9 mouse cellular contexts compared by ENCODE assay signal in genomic region chr3:96684822-96685156, GRCm38 (mm10). TPM values are rescaled to one million over a fixed set of nuclear protein-coding genes. Genes with fewer than 3 reads are reported as not detected.
DNase-seq lines count a peak whose midpoint lies in the region; ATAC-seq and TF ChIP-seq lines count a peak whose summit lies in the region.
"Had no signal": no experiment of that assay in that cellular context is flagged by ENCODE, and none has a peak within 500 bp of the region (broad histone marks: within the 10 kb centered on the region; RNA-seq: fewer than 3 reads in every experiment).

No protein-coding gene starts in this region.

- H3K4me1 ChIP-seq in ES-Bruce4 (ENCODE audit: control insufficient read depth, insufficient read depth, low read length): peaks cover 4% of the 10 kb centered on the region
- H3K4me1 ChIP-seq in forebrain, postnatal 0 days (ENCODE audit: insufficient read depth): peaks cover 7% of the 10 kb centered on the region; the same call in 1 of the 2 replicates
- peaks cover 4% of the 10 kb centered on the region for H3K4me1 ChIP-seq in liver, embryonic 15.5 days (replicated peaks)

- peak overlapping the region; percentile 49 for H3K9ac ChIP-seq in ES-Bruce4 (ENCODE audit: low read depth, poor library complexity, severe bottlenecking)
- no peak overlapping the region for H3K9ac ChIP-seq in forebrain, postnatal 0 days
- no peak overlapping the region for H3K9ac ChIP-seq in liver, embryonic 15.5 days

- H3K4me3 ChIP-seq in ES-Bruce4 (ENCODE audit: low read depth, low read length): peak overlapping the region; percentile 58
- 0 out of 2 replicates have a peak overlapping the region, but pooled peaks have one; percentile 5 for H3K4me3 ChIP-seq in forebrain, postnatal 0 days (ENCODE audit: low read depth, low read length)
- H3K4me3 ChIP-seq in liver, embryonic 15.5 days (replicated peaks): no peak overlapping the region

- TF ChIP-seq CTCF in ES-Bruce4 (IDR thresholded peaks at IDR 0.05; ENCODE audit: low read depth, low read length): no peak
- no peak for TF ChIP-seq CTCF in forebrain, postnatal 0 days (IDR thresholded peaks at IDR 0.05; ENCODE audit: low read depth)

- no peak for TF ChIP-seq EP300 in ES-Bruce4 (IDR thresholded peaks at IDR 0.05; ENCODE audit: insufficient read depth, low read depth, low read length)

- no peaks in the 10 kb centered on the region for H3K9me3 ChIP-seq in ES-Bruce4 (replicated peaks; ENCODE audit: control insufficient read depth, insufficient read depth, low read length, poor library complexity, severe bottlenecking)
- no peaks in the 10 kb centered on the region for H3K9me3 ChIP-seq in forebrain, postnatal 0 days (ENCODE audit: low read length)
- H3K9me3 ChIP-seq in liver, embryonic 15.5 days (replicated peaks): no peaks in the 10 kb centered on the region

- peak; percentile 23 for DNase-seq in embryo, embryonic 11 days
- no peak for DNase-seq in embryo, embryonic 9.5 days (ENCODE audit: extremely low spot score)
- DNase-seq in forebrain, postnatal 0 days: no peak
- DNase-seq in urinary bladder, adult 18-20 months (ENCODE audit: low spot score in 2 of 2): no peak
- DNase-seq in ovary, postnatal 10 days (ENCODE audit: low spot score): no peak
- no peak for DNase-seq in right cerebral cortex, adult 18-20 months
- DNase-seq: cerebellum, postnatal 36 days had no signal

- H3K4me2 ChIP-seq in forebrain, postnatal 0 days (ENCODE audit: low read depth): peak overlapping the region; percentile 43
- peak overlapping the region; percentile 27; the same call in 1 of the 2 replicates for H3K4me2 ChIP-seq in liver, embryonic 15.5 days

- WGBS in forebrain, postnatal 0 days: 33% methylated on average over 28 of the region's 28 CpGs
- WGBS in liver, embryonic 15.5 days (ENCODE audit: insufficient replicate concordance): 26% methylated on average over 28 of the region's 28 CpGs

- H3K36me3 ChIP-seq in ES-Bruce4 (ENCODE audit: control insufficient read depth, insufficient read depth, low read length, poor library complexity, severe bottlenecking): no peaks in the 10 kb centered on the region
- H3K36me3 ChIP-seq in forebrain, postnatal 0 days (ENCODE audit: insufficient read depth): no peaks in the 10 kb centered on the region
- H3K36me3 ChIP-seq in liver, embryonic 15.5 days (replicated peaks): no peaks in the 10 kb centered on the region

- TF ChIP-seq POLR2A in ES-Bruce4 (IDR thresholded peaks at IDR 0.05; ENCODE audit: insufficient read depth, low read length): no peak

- H3K27ac ChIP-seq in ES-Bruce4 (ENCODE audit: insufficient read depth, low read length): no peak overlapping the region
- no peak overlapping the region for H3K27ac ChIP-seq in forebrain, postnatal 0 days (ENCODE audit: low read depth, low read length)
- H3K27ac ChIP-seq in liver, embryonic 15.5 days (replicated peaks): no peak overlapping the region

- ATAC-seq in forebrain, postnatal 0 days: no peak
- ATAC-seq in liver, embryonic 15.5 days (ENCODE audit: insufficient read depth): no peak

- no peaks in the 10 kb centered on the region for H3K27me3 ChIP-seq in ES-Bruce4 (ENCODE audit: control insufficient read depth, insufficient read depth, low read length, poor library complexity, severe bottlenecking)
- no peaks in the 10 kb centered on the region; the same call in 1 of the 2 replicates for H3K27me3 ChIP-seq in forebrain, postnatal 0 days (ENCODE audit: insufficient read depth, low read length)
- peaks cover 64% of the 10 kb centered on the region for H3K27me3 ChIP-seq in liver, embryonic 15.5 days

RNA-seq across cellular contexts. Expression of gene Pias3, which starts 11.4 kb away (rescaled TPM):
- 31.8 and 42.1 TPM in 2 replicates for polyA plus RNA-seq in ES-Bruce4 (2011; ENCODE audit: insufficient read depth, insufficient read length, low read depth, missing spikeins)
- total RNA-seq in forebrain, postnatal 0 days (2014; rRNA removed): 25.0 and 29.8 TPM in 2 replicates
- polyA plus RNA-seq in forebrain, postnatal 0 days (2015; fragmentation: Nextera tagmentation; extraction: Ambion mirVana): 26.4 and 32.9 TPM in 2 replicates
- polyA plus RNA-seq in liver, embryonic 15.5 days (2015; fragmentation: Nextera tagmentation; extraction: Ambion mirVana): 5.8 and 6.1 TPM in 2 replicates

RNA-seq across cellular contexts. Expression of gene Ankrd35, which starts 14.9 kb away (rescaled TPM):
- 3.5 and 3.7 TPM in 2 replicates for polyA plus RNA-seq in ES-Bruce4 (2011; ENCODE audit: insufficient read depth, insufficient read length, low read depth, missing spikeins)
- 4.6 and 7.1 TPM in 2 replicates for total RNA-seq in forebrain, postnatal 0 days (2014; rRNA removed)
- 2.9 and 4.7 TPM in 2 replicates for polyA plus RNA-seq in forebrain, postnatal 0 days (2015; fragmentation: Nextera tagmentation; extraction: Ambion mirVana)
- 0.33 and 0.53 TPM in 2 replicates for polyA plus RNA-seq in liver, embryonic 15.5 days (2015; fragmentation: Nextera tagmentation; extraction: Ambion mirVana)

RNA-seq across cellular contexts. Expression of gene Nudt17, which starts 23.6 kb away (rescaled TPM):
- polyA plus RNA-seq in ES-Bruce4 (2011; ENCODE audit: insufficient read depth, insufficient read length, low read depth, missing spikeins): 9.9 and 10.7 TPM in 2 replicates
- total RNA-seq in forebrain, postnatal 0 days (2014; rRNA removed): 5.6 and 8.4 TPM in 2 replicates
- 11.0 and 11.7 TPM in 2 replicates for polyA plus RNA-seq in forebrain, postnatal 0 days (2015; fragmentation: Nextera tagmentation; extraction: Ambion mirVana)
- polyA plus RNA-seq in liver, embryonic 15.5 days (2015; fragmentation: Nextera tagmentation; extraction: Ambion mirVana): 1.0 and 1.3 TPM in 2 replicates

RNA-seq across cellular contexts. Expression of gene Itga10, which starts 39.4 kb away (rescaled TPM):
- polyA plus RNA-seq in ES-Bruce4 (2011; ENCODE audit: insufficient read depth, insufficient read length, low read depth, missing spikeins): 0.43 and 1.1 TPM in 2 replicates
- total RNA-seq in forebrain, postnatal 0 days (2014; rRNA removed): 2.2 and 2.8 TPM in 2 replicates
- polyA plus RNA-seq in forebrain, postnatal 0 days (2015; fragmentation: Nextera tagmentation; extraction: Ambion mirVana): 0.25 and 0.57 TPM in 2 replicates
- polyA plus RNA-seq in liver, embryonic 15.5 days (2015; fragmentation: Nextera tagmentation; extraction: Ambion mirVana): 0.10 and 0.20 TPM in 2 replicates

RNA-seq across cellular contexts. Expression of gene Polr3c, which starts 42.6 kb away (rescaled TPM):
- polyA plus RNA-seq in ES-Bruce4 (2011; ENCODE audit: insufficient read depth, insufficient read length, low read depth, missing spikeins): 43.0 and 46.6 TPM in 2 replicates
- 13.2 and 15.6 TPM in 2 replicates for total RNA-seq in forebrain, postnatal 0 days (2014; rRNA removed)
- polyA plus RNA-seq in forebrain, postnatal 0 days (2015; fragmentation: Nextera tagmentation; extraction: Ambion mirVana): 19.5 and 28.4 TPM in 2 replicates
- 19.8 and 21.3 TPM in 2 replicates for polyA plus RNA-seq in liver, embryonic 15.5 days (2015; fragmentation: Nextera tagmentation; extraction: Ambion mirVana)
